Mouse (Mus musculus) spleen, adult 2 months (tissue): ENCODE measurements around the gene Bbs9. TPM values are rescaled to one million over a fixed set of nuclear protein-coding genes. Genes with fewer than 3 reads are reported as not detected.

Experiments used
- DNase-seq, 2 experiments: peaks; one replicate each; pipeline versions ENCODE4 v3.0.0 to v3.0.0-alpha.2; 2012 to 2021; ENCODE audit warnings: low spot score in 2 of 2, low read depth in 1 of 2
- H3K27ac ChIP-seq: fragments of 200-500 bp; 2 replicates; pipeline ENCODE4 v1.5.1; 2012; ENCODE audit warnings: low read length, inconsistent platforms; ENCODE audit not compliant: insufficient read depth
- H3K27me3 ChIP-seq: fragments of 200-500 bp; 2 replicates; pipeline ENCODE4 v1.6.1; 2012; ENCODE audit warnings: mild to moderate bottlenecking, moderate library complexity, low read length, inconsistent platforms; ENCODE audit not compliant: control insufficient read depth, insufficient read depth
- H3K36me3 ChIP-seq: fragments of 200-500 bp; 2 replicates; pipeline ENCODE4 v1.6.1; 2012; ENCODE audit warnings: mild to moderate bottlenecking, low read length, inconsistent platforms; ENCODE audit not compliant: control insufficient read depth, insufficient read depth
- H3K4me1 ChIP-seq: fragments of 200-500 bp; 2 replicates; pipeline ENCODE4 v1.6.1; 2011; ENCODE audit warnings: inconsistent platforms; ENCODE audit not compliant: control insufficient read depth, insufficient read depth, insufficient read length
- H3K4me3 ChIP-seq: fragments of 200-500 bp; 2 replicates; pipeline ENCODE4 v1.5.1; 2011; ENCODE audit warnings: mild to moderate bottlenecking, inconsistent platforms; ENCODE audit not compliant: insufficient read depth, insufficient read length; ENCODE audit errors: extremely low read depth
- CTCF ChIP-seq: fragments of 200-500 bp; IDR thresholded peaks from 2 replicates; pipeline ENCODE4 v1.5.1; 2011; ENCODE audit warnings: mild to moderate bottlenecking, inconsistent platforms; ENCODE audit not compliant: insufficient read depth, insufficient read length, insufficient replicate concordance; ENCODE audit errors: extremely low read depth
- POLR2A ChIP-seq: fragments of 200-500 bp; IDR thresholded peaks from 2 replicates; pipeline ENCODE4 v1.6.1; 2011; ENCODE audit warnings: low read depth, low read length, inconsistent platforms
- WGBS: fragments of 180-500 bp; shearing (Covaris S2); methylation state at CpG from one replicate; pipeline ENCODE4 v1.1.7; 2018; 5-methylcytosine and 5-hydroxymethylcytosine counted together
- polyA plus RNA-seq: library from polyadenylated mRNA; depleted of rRNA; stranded (reverse); fragments of >200 nt; gene quantifications from 2 replicates; pipeline ENCODE4 v1.2.3, GENCODE M21; 2012

Bbs9 gene
- polyA plus RNA-seq, 1 experiment: 11.5 TPM

DNA sequence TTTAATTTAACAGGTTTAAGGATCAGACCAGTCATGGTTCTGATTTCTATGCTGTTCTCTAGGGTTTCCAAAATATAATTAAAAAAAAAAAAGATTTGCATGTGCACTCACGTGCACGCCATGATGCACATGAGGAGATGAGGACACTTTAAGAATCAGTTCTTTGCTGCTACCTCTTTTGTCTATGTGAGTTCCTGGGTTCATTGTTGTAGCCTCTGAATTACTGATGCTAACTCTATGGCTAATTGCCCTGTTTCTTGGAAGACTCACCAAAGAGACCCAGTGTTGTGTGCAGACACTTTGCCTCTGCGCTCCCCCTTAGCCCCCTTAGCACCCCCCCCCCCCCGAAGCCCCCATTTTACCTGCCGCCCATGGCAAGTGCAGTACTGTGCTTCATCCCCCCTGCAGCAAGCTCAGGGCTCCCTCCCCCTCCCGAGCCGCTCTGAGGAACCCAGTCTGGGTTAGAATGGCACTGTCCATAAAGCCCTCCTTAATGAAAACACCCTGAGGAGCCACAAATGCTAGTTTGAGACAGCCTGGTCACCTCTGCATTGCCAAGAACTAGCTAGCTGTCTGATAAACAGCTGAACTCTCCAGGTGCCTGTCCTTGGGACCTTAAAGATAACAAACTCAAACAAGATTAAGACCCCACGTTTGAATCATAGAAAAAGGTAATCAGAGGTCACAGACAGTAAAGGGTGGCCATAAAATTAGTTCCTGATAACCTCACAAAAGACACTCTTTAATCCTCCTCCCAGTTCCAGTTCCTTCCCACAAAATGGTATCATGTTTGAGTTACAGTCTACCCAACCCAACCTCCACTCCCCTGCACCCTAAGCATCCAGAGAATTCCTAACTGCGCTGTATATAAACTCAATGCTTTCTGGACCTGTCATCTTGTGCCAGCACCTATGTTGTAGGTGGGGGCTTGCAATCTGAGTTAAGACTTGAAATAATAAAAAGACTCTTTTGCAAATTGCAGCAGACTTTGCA is 69.1 kb downstream of the Bbs9 start:
- no peaks in the 10 kb centered on the region for H3K4me1 ChIP-seq
- H3K4me3 ChIP-seq: no peak overlapping the region
- DNase-seq: no peak
- no peaks in the 10 kb centered on the region for H3K36me3 ChIP-seq
- H3K27ac ChIP-seq: no peak overlapping the region
- TF ChIP-seq CTCF (no peak), POLR2A (no peak)
- WGBS: 88% methylated on average over 9 of the region's 9 CpGs
- no peaks in the 10 kb centered on the region for H3K27me3 ChIP-seq

DNA sequence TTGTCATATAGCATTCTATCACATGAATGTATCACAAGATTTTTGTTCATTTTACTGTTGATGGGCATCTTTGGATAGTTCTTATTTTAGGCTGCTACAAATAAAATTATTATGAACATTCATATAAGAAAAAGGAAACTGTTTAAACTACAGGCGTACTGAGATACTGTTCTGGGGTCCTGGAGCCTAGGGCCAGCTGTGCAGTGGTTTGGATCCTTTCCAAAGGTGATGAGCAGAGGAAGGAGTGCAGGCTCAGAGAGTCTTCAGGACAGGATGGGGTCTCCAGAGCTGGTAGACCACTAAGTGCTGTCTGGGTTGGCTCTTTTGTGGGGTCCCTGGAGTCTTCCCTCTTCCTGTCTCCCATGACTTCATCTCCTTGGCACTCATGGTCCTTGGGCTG is 75.8 kb downstream of the Bbs9 start:
- 17% methylated on average over 1 of the region's 1 CpGs for WGBS

DNA sequence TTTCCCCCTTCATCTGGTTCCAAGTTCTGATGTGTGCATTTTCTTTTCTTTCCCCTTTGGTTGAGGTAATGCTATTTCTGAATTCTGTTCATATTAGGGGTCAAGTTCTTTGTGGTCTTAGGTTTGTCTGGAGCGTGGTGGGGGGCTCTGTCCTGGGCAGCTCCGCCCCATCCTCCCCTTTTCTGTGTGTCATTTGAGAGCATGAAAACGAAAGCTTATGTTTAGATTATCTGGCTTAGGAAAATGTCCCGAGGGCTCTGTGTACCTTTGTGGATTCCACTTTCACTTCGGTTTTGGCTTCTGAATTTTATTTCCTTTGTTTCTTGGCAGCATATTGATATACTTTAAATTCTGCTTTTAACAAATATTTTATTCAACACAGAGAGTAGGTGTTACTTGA is 80.6 kb downstream of the Bbs9 start:
- H3K27me3 ChIP-seq: no peaks in the 10 kb centered on the region
- H3K4me3 ChIP-seq: no peak overlapping the region
- no peak overlapping the region for H3K27ac ChIP-seq
- WGBS: 80% methylated on average over 5 of the region's 5 CpGs
- H3K36me3 ChIP-seq: no peaks in the 10 kb centered on the region
- DNase-seq: no peak
- no peaks in the 10 kb centered on the region for H3K4me1 ChIP-seq
- no peak for TF ChIP-seq CTCF

More for the DNA sequence above, 75.8 kb downstream of the Bbs9 start:
- Histone ChIP-seq H3K36me3 (no peaks in the 10 kb centered on the region), H3K4me1 (no peaks in the 10 kb centered on the region), H3K27me3 (no peaks in the 10 kb centered on the region), H3K27ac (no peak overlapping the region), H3K4me3 (no peak overlapping the region)
- no peak for TF ChIP-seq POLR2A
- TF ChIP-seq CTCF: no peak
- no peak for DNase-seq

DNA sequence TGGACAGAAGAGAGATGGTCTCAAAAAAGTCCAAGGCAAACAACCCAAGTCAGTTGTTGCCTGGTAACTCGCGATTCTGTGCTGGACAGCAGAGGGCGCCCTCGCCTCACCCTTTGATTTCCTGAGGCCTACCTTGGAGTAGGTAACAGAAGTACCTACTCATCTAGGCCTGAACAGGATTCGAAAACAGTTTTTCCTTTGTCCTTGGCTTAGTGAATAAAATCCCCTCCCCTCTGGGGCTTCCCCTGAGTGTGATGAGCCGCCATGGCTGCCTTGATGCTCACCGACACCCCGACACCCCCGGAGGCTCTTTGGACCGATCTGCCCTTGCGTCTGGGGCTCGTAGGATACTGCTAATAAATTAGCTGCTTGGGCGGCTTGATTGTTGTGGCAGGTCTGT is 82.0 kb downstream of the Bbs9 start:
- 66% methylated on average over 13 of the region's 13 CpGs for WGBS
- TF ChIP-seq POLR2A (no peak), CTCF (peak; percentile 91)
- Histone ChIP-seq H3K27me3 (no peaks in the 10 kb centered on the region), H3K27ac (no peak overlapping the region), H3K36me3 (no peaks in the 10 kb centered on the region), H3K4me1 (no peaks in the 10 kb centered on the region), H3K4me3 (no peak overlapping the region)
- peak; percentile 14 to 69 for DNase-seq

DNA sequence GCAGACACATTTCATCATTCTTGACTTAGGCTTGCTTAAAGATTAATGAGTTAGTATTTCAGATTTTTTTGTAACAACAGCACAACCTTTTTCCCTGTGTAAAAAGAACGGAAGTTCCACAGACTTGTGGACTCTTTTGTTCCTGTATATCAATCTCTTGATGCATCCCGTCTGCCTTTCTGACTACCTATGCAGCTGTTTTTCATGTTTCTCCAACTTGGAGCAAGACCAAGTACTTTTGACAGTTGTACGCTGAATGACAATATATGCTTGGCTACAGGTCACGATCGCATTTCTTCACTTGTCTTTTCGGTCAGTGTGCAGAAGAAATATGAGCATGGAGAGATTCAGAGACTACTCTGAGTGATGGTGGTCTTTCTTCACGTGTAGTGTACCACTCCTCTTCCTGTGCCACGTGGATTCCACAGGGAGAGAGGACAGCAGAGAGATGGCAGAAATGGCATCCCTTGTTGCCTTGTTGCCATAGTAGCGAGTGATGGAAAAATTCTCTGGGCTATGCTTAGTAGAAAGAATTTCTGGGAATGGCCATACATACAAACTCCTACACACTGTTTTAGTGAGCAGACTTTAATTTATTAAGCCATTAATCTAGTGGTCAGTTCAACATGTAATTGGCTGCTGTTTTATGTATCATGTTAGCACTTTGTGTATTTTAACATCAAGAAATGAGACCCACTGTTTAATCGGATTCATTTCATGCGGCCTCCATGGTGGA is 88.3 kb downstream of the Bbs9 start:
- TF ChIP-seq CTCF (no peak), POLR2A (no peak)
- 91% methylated on average over 11 of the region's 11 CpGs for WGBS
- no peaks in the 10 kb centered on the region for H3K4me1 ChIP-seq

DNA sequence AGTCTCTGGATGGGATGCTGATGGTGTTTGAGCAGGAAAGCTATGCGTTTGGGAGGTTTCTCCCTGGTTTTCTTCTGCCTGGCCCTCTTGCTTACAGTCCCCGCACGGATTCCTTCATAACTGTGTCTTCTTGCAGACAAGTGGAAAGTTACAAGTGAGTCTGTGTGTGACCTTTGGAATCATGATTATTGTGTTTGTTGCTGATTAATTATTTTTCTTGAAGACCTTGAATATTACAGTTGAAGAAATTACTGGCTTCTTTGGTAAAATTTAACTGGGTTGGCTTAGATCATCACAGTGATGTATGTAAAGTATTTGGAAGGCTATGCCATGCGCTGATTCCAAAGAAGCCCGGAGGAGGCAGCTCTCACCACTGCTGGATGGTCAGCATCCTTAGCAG is 92.2 kb downstream of the Bbs9 start:
- Histone ChIP-seq H3K4me1 (no peaks in the 10 kb centered on the region), H3K36me3 (no peaks in the 10 kb centered on the region), H3K27ac (no peak overlapping the region), H3K4me3 (no peak overlapping the region), H3K27me3 (no peaks in the 10 kb centered on the region)
- TF ChIP-seq CTCF (no peak), POLR2A (no peak)
- DNase-seq: no peak
- WGBS: 93% methylated on average over 5 of the region's 5 CpGs

More for the DNA sequence above, 88.3 kb downstream of the Bbs9 start:
- Histone ChIP-seq H3K27me3 (no peaks in the 10 kb centered on the region), H3K4me3 (no peak overlapping the region), H3K27ac (no peak overlapping the region), H3K36me3 (no peaks in the 10 kb centered on the region)
- no peak for DNase-seq

DNA sequence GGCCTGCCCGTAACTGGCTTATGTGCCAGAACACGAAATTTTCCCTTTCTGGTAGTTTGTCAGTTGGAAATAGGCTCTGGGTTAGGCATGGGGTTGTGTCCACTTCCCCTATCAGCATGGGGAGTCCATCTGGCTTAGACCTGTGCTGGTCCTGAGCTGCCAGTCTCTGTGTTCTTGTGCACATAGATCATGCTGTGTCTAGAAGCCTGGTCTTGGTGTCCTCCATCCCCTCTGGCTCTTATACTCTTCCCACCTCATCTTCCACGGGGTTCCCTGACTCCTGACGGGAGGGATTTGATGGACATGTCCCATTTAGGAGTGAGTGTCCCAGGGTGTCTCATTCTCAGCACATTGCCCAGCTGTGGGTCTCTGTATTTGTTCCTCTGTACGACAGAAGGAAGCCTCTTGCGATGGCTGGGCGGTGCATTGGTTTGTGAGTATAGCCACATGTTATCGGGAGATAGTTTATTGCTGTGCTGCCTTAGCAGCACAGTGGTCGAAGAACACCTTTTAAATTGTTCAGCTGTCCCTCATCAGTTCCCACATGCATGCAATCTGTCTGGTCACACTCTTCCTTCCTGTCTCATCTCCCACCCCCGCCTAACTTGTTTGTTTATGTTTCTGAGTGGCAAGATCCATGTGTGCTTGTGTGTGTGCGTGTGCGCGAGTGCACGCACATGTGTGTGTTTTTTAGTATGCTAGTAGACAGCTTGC is 101.1 kb downstream of the Bbs9 start:
- 89% methylated on average over 14 of the region's 14 CpGs for WGBS

More for the DNA sequence above, 101.1 kb downstream of the Bbs9 start:
- Histone ChIP-seq H3K4me1 (no peaks in the 10 kb centered on the region), H3K27ac (no peak overlapping the region), H3K27me3 (no peaks in the 10 kb centered on the region), H3K36me3 (no peaks in the 10 kb centered on the region), H3K4me3 (no peak overlapping the region)
- TF ChIP-seq CTCF (no peak), POLR2A (no peak)
- no peak for DNase-seq
